Mouse (Mus musculus): Measurements from ENCODE around the gene Spata31d1a.

DNA sequence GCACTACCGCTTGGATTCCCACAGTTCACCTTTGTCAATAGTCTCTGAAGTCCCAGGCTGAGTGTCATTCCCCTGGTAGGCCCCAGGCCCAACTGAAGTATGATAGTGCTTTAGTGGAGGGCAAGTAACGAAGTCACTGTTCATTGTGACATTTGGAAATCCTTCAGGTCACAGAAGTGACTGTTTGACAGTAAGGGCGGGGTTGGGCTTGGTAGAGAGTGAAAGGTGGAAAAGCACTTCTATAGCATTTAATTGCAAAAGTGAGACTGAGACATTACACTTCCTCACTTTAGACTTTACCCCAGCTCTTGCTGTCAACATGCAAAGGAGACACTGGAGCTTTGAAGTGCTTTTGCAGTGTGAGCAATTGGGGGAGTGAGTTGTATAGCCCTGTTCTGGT is 16.1 kb downstream of the Spata31d1a start, which contains the start of gene 4921517D22Rik:
- no peak for TF ChIP-seq CTCF (IDR thresholded peaks at IDR 0.05; ENCODE audit: insufficient read depth, low read depth, low read length)
- no peak for TF ChIP-seq POLR2A (IDR thresholded peaks at IDR 0.05; ENCODE audit: insufficient read depth, low read depth, low read length)

All from olfactory bulb, adult 2 months (tissue).